Mouse (Mus musculus): ENCODE measurements around the gene Dock2.

Gene Dock2

GRCm38 (mm10) chr11:34193658-34194057 lies 590.0 kb downstream of the Dock2 start:
- no peak for DNase-seq (ENCODE audit: low spot score)

- DNase-seq (ENCODE audit: low spot score), result no peak
These were observed 599.4 kb downstream of the Dock2 start for GRCm38 (mm10) chr11:34184266-34184665.

GRCm38 (mm10) chr11:34181214-34182117 lies 602.2 kb downstream of the Dock2 start:
- peak; percentile 39 for DNase-seq (ENCODE audit: low spot score)

- no peak for DNase-seq (ENCODE audit: low spot score)
These were observed 604.9 kb downstream of the Dock2 start for GRCm38 (mm10) chr11:34178752-34179151.

Data from layer of hippocampus, adult 9-10 months (tissue).